Mouse (Mus musculus) embryonic facial prominence, embryonic 10.5 days (tissue): Measurements from ENCODE around the gene Map6d1. TPM values are rescaled to one million over a fixed set of nuclear protein-coding genes. Genes with fewer than 3 reads are reported as not detected.

Experiments
- polyA plus RNA-seq: library from polyadenylated mRNA; unstranded; fragments of >200 nt; fragmentation: Nextera tagmentation; extraction: Ambion mirVana; gene quantifications from 2 replicates; pipeline ENCODE4 v1.2.1, GENCODE M21; 2016

The Map6d1 gene
- polyA plus RNA-seq, 1 experiment from 2014 or later, result 0.66 TPM

Other genes starting within 250 kb of the Map6d1 start
- 25.9 and 27.7 TPM in 2 replicates for gene Klhl24, start 143.8 kb downstream of the Map6d1 start, polyA plus RNA-seq
- gene Yeats2, start 100.3 kb downstream of the Map6d1 start, polyA plus RNA-seq, result 52.7 and 55.9 TPM in 2 replicates
- gene Parl, start 61.0 kb upstream of the Map6d1 start, polyA plus RNA-seq, result 128 and 135 TPM in 2 replicates
- not detected in 2 replicates for gene Cyp2ab1, start 84.0 kb upstream of the Map6d1 start, polyA plus RNA-seq
- 63.9 and 64.3 TPM in 2 replicates for gene Abcc5, start 185.0 kb upstream of the Map6d1 start, polyA plus RNA-seq